Comparison of ENCODE assay signal across 8 mouse cellular contexts in genomic region chr12:111162312-111163061, GRCm38 (mm10). TPM values are rescaled to one million over a fixed set of nuclear protein-coding genes. Genes with fewer than 3 reads are reported as not detected.
DNase-seq lines count a peak whose midpoint lies in the region; ATAC-seq lines count a peak whose summit lies in the region.

No protein-coding gene starts in this region.

- no peaks in the 10 kb centered on the region for H3K9me3 ChIP-seq in embryonic facial prominence, embryonic 13.5 days
- no peaks in the 10 kb centered on the region for H3K9me3 ChIP-seq in hindbrain, embryonic 10.5 days
- no peaks in the 10 kb centered on the region for H3K9me3 ChIP-seq in midbrain, embryonic 13.5 days

- 10% methylated on average over 16 of the region's 16 CpGs for WGBS in embryonic facial prominence, embryonic 13.5 days
- WGBS in hindbrain, embryonic 10.5 days = 11% methylated on average over 16 of the region's 16 CpGs
- 6% methylated on average over 16 of the region's 16 CpGs for WGBS in midbrain, embryonic 13.5 days

- H3K4me2 ChIP-seq in embryonic facial prominence, embryonic 13.5 days = peak overlapping the region; percentile 60
- H3K4me2 ChIP-seq in midbrain, embryonic 13.5 days (replicated peaks) = peak overlapping the region; percentile 40

- H3K4me1 ChIP-seq in embryonic facial prominence, embryonic 13.5 days = peaks cover 31% of the 10 kb centered on the region
- peaks cover 61% of the 10 kb centered on the region for H3K4me1 ChIP-seq in hindbrain, embryonic 10.5 days (replicated peaks)
- peaks cover 38% of the 10 kb centered on the region for H3K4me1 ChIP-seq in midbrain, embryonic 13.5 days (replicated peaks)

- no peaks in the 10 kb centered on the region for H3K36me3 ChIP-seq in embryonic facial prominence, embryonic 13.5 days
- no peaks in the 10 kb centered on the region for H3K36me3 ChIP-seq in hindbrain, embryonic 10.5 days
- no peaks in the 10 kb centered on the region for H3K36me3 ChIP-seq in midbrain, embryonic 13.5 days

- no peaks in the 10 kb centered on the region for H3K27me3 ChIP-seq in embryonic facial prominence, embryonic 13.5 days
- no peaks in the 10 kb centered on the region for H3K27me3 ChIP-seq in hindbrain, embryonic 10.5 days (ENCODE audit: insufficient read depth, poor library complexity, severe bottlenecking)
- H3K27me3 ChIP-seq in midbrain, embryonic 13.5 days = no peaks in the 10 kb centered on the region

- peak; percentile 68 for ATAC-seq in embryonic facial prominence, embryonic 13.5 days (ENCODE audit: insufficient number of reproducible peaks, insufficient read depth, low FRiP score, low TSS enrichment, low read depth)
- peak; percentile 51 for ATAC-seq in midbrain, embryonic 13.5 days

- peak; percentile 14 for DNase-seq in kidney, adult 18-20 months
- no peak for DNase-seq in kidney, adult 11 months
- peak; percentile 67 for DNase-seq in hindbrain, embryonic 10.5 days (ENCODE audit: low spot score)
- DNase-seq in left cerebral cortex, postnatal 14 days (ENCODE audit: low spot score in 2 of 2) = peak; percentile 57 to 82
- DNase-seq in thymus, postnatal 10 days (ENCODE audit: low spot score in 2 of 2) = no peak
- no peak for DNase-seq in B cell, adult 2 months

- peak overlapping the region; percentile 59 for H3K9ac ChIP-seq in embryonic facial prominence, embryonic 13.5 days
- peak overlapping the region; percentile 56 for H3K9ac ChIP-seq in midbrain, embryonic 13.5 days (replicated peaks)

- H3K27ac ChIP-seq in embryonic facial prominence, embryonic 13.5 days = peak overlapping the region; percentile 69
- peak overlapping the region; percentile 88 for H3K27ac ChIP-seq in hindbrain, embryonic 10.5 days
- H3K27ac ChIP-seq in midbrain, embryonic 13.5 days = peak overlapping the region; percentile 91

- intact Hi-C loops in left cerebral cortex, postnatal 14 days (cut with DNase I) = loop anchor here (5.0 kb wide), 1 partner anchor 90 kb away; no protein-coding TSS in a partner anchor

- peak overlapping the region; percentile 34 for H3K4me3 ChIP-seq in embryonic facial prominence, embryonic 13.5 days
- H3K4me3 ChIP-seq in hindbrain, embryonic 10.5 days = peak overlapping the region; percentile 38
- H3K4me3 ChIP-seq in midbrain, embryonic 13.5 days (replicated peaks) = peak overlapping the region; percentile 21

RNA-seq across cellular contexts. Expression of gene Traf3, which starts 3.7 kb away (rescaled TPM):
- 13.6 and 15.0 TPM in 2 replicates for polyA plus RNA-seq in embryonic facial prominence, embryonic 13.5 days (2015; fragmentation: Nextera tagmentation; extraction: Ambion mirVana)
- polyA plus RNA-seq in hindbrain, embryonic 10.5 days (2016; fragmentation: Nextera tagmentation; extraction: Ambion mirVana) = 11.0 and 13.9 TPM in 2 replicates
- 10 to 100 TPM; 91.9 to 93.3 TPM for total RNA-seq in left cerebral cortex, postnatal 14 days (2021)
- polyA plus RNA-seq in midbrain, embryonic 13.5 days (2015; fragmentation: Nextera tagmentation; extraction: Ambion mirVana) = 15.7 and 19.7 TPM in 2 replicates

RNA-seq across cellular contexts. Expression of gene 4930595D18Rik, which starts 21.8 kb away (rescaled TPM):
- polyA plus RNA-seq in embryonic facial prominence, embryonic 13.5 days (2015; fragmentation: Nextera tagmentation; extraction: Ambion mirVana) = not detected in 2 replicates
- not detected in 2 replicates for polyA plus RNA-seq in hindbrain, embryonic 10.5 days (2016; fragmentation: Nextera tagmentation; extraction: Ambion mirVana)
- total RNA-seq in left cerebral cortex, postnatal 14 days (2021) = not detected
- polyA plus RNA-seq in midbrain, embryonic 13.5 days (2015; fragmentation: Nextera tagmentation; extraction: Ambion mirVana) = not detected in 2 replicates

Comparison
In these comparisons a context has a peak if more than half of its experiments do, and no peak if none do; other contexts are left out.
1. DNase-seq: peak in kidney, adult 18-20 months (single experiment), hindbrain, embryonic 10.5 days (single experiment) and left cerebral cortex, postnatal 14 days (2 of 2); none in kidney, adult 11 months (single experiment), thymus, postnatal 10 days (0 of 2) and B cell, adult 2 months (0 of 2).
2. Peak in every context shown above with its lines, with median percentiles within 50 percentile points of each other: H3K27ac ChIP-seq and H3K4me3 ChIP-seq.